Mouse (Mus musculus) bone marrow macrophage, adult 2 months (primary cell): ENCODE measurements at regions not wholly inside any gene's neighbourhood (a gene's known extent, or its start where the extent isn't known, plus 50 kb on each side); places are given as distances from the start of the nearest gene placed in this dataset.

Experiments used
- H3K27ac ChIP-seq: 2 replicates; pipeline ENCODE4 v1.5.1; 2012; ENCODE audit warnings: low read depth, low read length; ENCODE audit not compliant: insufficient read depth
- H3K4me1 ChIP-seq: 2 replicates; pipeline ENCODE4 v1.6.1; 2012; ENCODE audit warnings: low read length; ENCODE audit not compliant: control insufficient read depth, insufficient read depth
- H3K4me3 ChIP-seq: 2 replicates; pipeline ENCODE4 v1.5.1; 2012; ENCODE audit warnings: mild to moderate bottlenecking, low read length, moderate library complexity; ENCODE audit not compliant: insufficient read depth
- CTCF ChIP-seq: IDR thresholded peaks from 2 replicates; pipeline ENCODE4 v1.5.1; 2012; ENCODE audit warnings: low read depth, mild to moderate bottlenecking, low read length, moderate library complexity

DNA sequence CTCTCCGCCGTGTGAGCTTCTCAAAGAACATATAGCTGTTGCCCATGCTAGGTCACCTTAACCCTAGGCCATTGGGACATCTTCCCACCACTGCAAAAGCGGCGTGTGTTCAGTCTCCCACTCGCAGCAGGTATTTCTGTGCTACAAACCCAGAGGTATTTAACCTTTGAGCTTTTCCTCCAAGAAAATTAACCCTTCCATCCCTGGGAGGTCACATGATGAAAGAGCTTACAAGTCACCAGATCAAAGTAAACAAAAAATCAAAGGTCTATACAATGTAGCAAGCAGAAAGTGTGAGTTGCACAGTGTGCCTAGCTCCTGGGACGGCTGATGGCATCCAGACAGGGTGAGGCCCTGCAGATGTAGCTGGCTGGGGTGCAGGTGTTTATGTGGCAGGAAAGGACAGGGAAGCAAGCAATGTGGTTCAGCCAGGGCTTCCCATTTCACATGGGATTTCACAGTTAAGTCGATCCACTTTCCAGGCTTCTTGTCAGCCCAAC lies 51.0 kb upstream of the Agap1 start:
- Histone ChIP-seq H3K4me1 (no peaks in the 10 kb centered on the region), H3K27ac (no peak overlapping the region), H3K4me3 (no peak overlapping the region)
- no peak for TF ChIP-seq CTCF
